Mouse (Mus musculus) megakaryocyte-erythroid progenitor cell, adult 5 weeks (primary cell): ENCODE measurements around the gene Mptx1. TPM values are rescaled to one million over a fixed set of nuclear protein-coding genes. Genes with fewer than 3 reads are reported as not detected.

Experiments
- polyA plus RNA-seq: library from polyadenylated mRNA; stranded (reverse); fragments of >175 nt; gene quantifications from 2 replicates; pipeline ENCODE4 v1.2.3, GENCODE M21; 2012

Gene Mptx1
- polyA plus RNA-seq = not detected in 2 replicates

DNA sequence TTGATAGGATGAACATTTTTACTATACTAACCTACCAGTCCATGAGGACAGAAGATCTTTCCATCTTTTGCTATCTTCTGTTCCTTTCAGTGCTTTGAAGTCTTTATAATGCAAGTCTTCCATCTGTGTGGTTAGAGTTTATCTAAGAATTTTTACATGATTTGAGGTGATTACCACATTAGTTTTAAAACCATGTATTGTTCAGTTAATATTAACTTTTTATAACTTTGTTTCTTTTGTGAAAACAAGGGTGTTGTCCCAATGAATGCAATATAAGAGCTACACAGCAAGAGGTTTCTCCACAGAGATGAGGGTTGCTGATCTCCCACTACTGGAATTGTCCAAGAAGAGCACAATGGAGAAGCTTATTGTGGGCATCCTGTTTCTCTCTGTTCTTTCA, at the start of gene Mptx1:
Mptx1 (plus strand) TSS at position 301 of the 400 bp plus-strand sequence.

DNA sequence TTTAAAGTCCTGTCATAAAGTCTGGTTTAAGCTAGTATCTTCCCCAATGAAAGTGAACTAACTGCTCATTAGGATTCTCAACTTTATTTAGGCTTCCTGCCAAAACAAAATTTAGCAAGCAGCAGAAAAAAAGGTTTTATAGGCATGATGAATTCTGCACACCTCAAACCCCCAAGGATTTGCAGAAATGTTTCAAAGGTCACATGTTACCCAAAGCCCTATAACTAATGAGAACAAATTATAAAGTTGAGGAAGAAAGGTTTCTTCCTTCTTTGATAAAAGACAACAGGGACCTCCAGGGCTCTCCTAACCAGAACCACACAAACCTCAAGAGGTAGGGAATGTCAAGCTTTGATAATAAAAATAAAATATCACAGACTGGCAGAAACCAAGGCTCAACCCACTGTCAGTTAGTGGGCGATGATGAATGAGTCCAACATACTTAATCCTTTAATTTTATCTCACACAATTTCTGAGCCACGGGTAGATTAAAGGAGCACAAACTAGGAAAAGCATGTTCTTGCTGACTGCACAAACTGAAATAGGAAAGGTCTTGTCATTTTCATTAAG, 34.6 kb downstream of the Mptx1 start, which contains the start of gene Olfr417:
Olfr417 (plus strand) TSS at position 241 of the 570 bp plus-strand sequence.

Other genes starting within 250 kb of the Mptx1 start
- not detected in 2 replicates for gene Olfr429, start 246.2 kb upstream of the Mptx1 start, polyA plus RNA-seq
- gene Olfr427, start 233.6 kb upstream of the Mptx1 start, polyA plus RNA-seq = 0.10 TPM in 1 of 2 replicates, not detected in the other
- 0.02 TPM in 1 of 2 replicates, not detected in the other for gene Olfr231, start 209.4 kb upstream of the Mptx1 start, polyA plus RNA-seq
- gene Olfr424, start 199.0 kb upstream of the Mptx1 start, polyA plus RNA-seq = not detected in 2 replicates
- not detected in 2 replicates for gene Olfr420, start 174.9 kb upstream of the Mptx1 start, polyA plus RNA-seq
- 0.28 and 0.40 TPM in 2 replicates for gene Spta1, start 157.7 kb upstream of the Mptx1 start, polyA plus RNA-seq
- gene Olfr419, start 78.5 kb upstream of the Mptx1 start, polyA plus RNA-seq = not detected in 2 replicates
- gene Olfr417, start 34.6 kb downstream of the Mptx1 start, polyA plus RNA-seq = 0.02 TPM in 1 of 2 replicates, not detected in the other
- not detected in 2 replicates for gene Olfr248, start 60.5 kb downstream of the Mptx1 start, polyA plus RNA-seq
- not detected in 2 replicates for gene Olfr414, start 93.5 kb downstream of the Mptx1 start, polyA plus RNA-seq
- not detected in 2 replicates for gene Olfr220, start 111.6 kb downstream of the Mptx1 start, polyA plus RNA-seq
- 0.28 and 0.34 TPM in 2 replicates for gene Fmn2, start 171.3 kb downstream of the Mptx1 start, polyA plus RNA-seq